8 mouse cellular contexts compared by ENCODE assay signal in the genomic region with DNA sequence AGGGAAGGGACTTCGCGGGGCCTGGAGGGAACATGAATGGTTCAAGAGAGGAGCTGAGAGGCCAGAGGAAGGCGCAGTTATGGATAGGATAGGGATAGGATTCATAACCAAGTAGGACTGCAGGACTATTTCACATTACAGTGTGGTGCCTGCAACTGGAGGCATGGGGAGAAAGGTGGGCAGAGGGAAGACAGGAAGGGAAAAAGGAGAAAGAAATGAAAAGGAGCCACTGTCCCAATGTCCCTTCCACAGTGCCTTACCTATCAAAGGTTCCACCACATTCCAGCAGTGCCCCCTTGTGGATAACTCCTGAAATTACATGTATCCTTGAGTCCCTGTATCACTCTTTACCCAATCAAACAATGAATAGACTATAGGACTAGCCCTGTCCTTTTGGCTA.
DNase-seq lines count a peak whose midpoint lies in the region; TF ChIP-seq lines count a peak whose summit lies in the region.

No protein-coding gene starts in this region.

- TF ChIP-seq CTCF in gastrocnemius, adult 2 months (IDR thresholded peaks at IDR 0.05), result peak; percentile 84
- TF ChIP-seq CTCF in spleen, adult 2 months (IDR thresholded peaks at IDR 0.05; ENCODE audit: extremely low read depth, insufficient read depth, insufficient read length, insufficient replicate concordance), result peak; percentile 34; the same call in 1 of the 2 replicates

- WGBS in spleen, adult 2 months, result 92% methylated on average over 3 of the region's 3 CpGs

- no peak for DNase-seq in gastrocnemius, adult 2 months
- DNase-seq in gastrocnemius, postnatal 14 days, result no peak
- peak; percentile 45 for DNase-seq in Muller cell, postnatal 12 days (ENCODE audit: inconsistent ontology term)
- DNase-seq in cerebellum, postnatal 36 days, result peak; percentile 21 to 63
- DNase-seq in heart, postnatal 14 days, result peak; percentile 40 to 71
- peak; percentile 21 to 50 for DNase-seq in kidney, postnatal 4 days
- peak; percentile 62 for DNase-seq in lung, postnatal 25 days (ENCODE audit: low spot score)
- DNase-seq in spleen, adult 2 months (ENCODE audit: low read depth in 1 of 2, low spot score in 2 of 2), result peak; percentile 21 to 25

- H3K27me3 ChIP-seq in spleen, adult 2 months (ENCODE audit: control insufficient read depth, insufficient read depth, low read length), result no peaks in the 10 kb centered on the region

- intact Hi-C loops in gastrocnemius, adult 2 months (cut with DNase I), result no loop called here
- intact Hi-C loops in gastrocnemius, postnatal 14 days (cut with DNase I; ENCODE audit: low total_unique reads), result loop anchor here (5.0 kb wide), 1 partner anchor 311 kb away; no protein-coding TSS in a partner anchor
- intact Hi-C loops in heart, postnatal 14 days (cut with DNase I), result loop anchor here (1.0 kb wide), 1 partner anchor 310 kb away; no protein-coding TSS in a partner anchor

- no peak for TF ChIP-seq POLR2A in spleen, adult 2 months (IDR thresholded peaks at IDR 0.05; ENCODE audit: low read depth, low read length)

- H3K36me3 ChIP-seq in spleen, adult 2 months (ENCODE audit: control insufficient read depth, insufficient read depth, low read length), result peaks cover 32% of the 10 kb centered on the region

- no peak overlapping the region for H3K4me3 ChIP-seq in gastrocnemius, adult 2 months
- H3K4me3 ChIP-seq in spleen, adult 2 months (ENCODE audit: extremely low read depth, insufficient read depth, insufficient read length), result no peak overlapping the region

- no peak overlapping the region for H3K27ac ChIP-seq in gastrocnemius, adult 2 months
- no peak overlapping the region for H3K27ac ChIP-seq in spleen, adult 2 months (ENCODE audit: insufficient read depth, low read length)

- H3K4me1 ChIP-seq in spleen, adult 2 months (ENCODE audit: control insufficient read depth, insufficient read depth, insufficient read length), result no peaks in the 10 kb centered on the region

Comparison
In these comparisons a context has a peak if more than half of its experiments do, and no peak if none do; other contexts are left out.
1. DNase-seq: peak in Muller cell, postnatal 12 days (single experiment), cerebellum, postnatal 36 days (2 of 2), heart, postnatal 14 days (2 of 2), kidney, postnatal 4 days (2 of 2), lung, postnatal 25 days (single experiment) and spleen, adult 2 months (2 of 2); none in gastrocnemius, adult 2 months (single experiment) and gastrocnemius, postnatal 14 days (single experiment).